ENCODE assay signal across 33 mouse cellular contexts in the genomic region with DNA sequence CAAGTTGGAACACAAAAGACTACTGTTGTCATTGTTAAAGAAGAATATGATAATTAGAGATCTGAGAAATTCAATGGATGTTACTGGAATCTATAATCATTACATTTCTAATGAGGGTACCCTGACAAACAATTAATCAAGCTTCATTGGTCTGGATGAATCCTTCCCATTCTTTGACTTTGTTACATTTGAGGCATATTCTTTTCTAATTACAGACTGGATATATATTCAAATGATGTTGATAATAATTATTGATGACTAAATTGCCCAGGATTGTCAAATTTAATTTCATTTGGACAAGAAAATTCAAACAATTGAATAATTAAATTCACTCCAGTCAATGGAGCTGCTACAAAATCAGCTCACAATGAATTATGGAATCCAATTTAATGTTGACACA.
"Had no signal": no experiment of that assay in that cellular context is flagged by ENCODE, and none has a peak within 500 bp of the region (broad histone marks: within the 10 kb centered on the region; RNA-seq: fewer than 3 reads in every experiment).

No protein-coding gene starts in this region.

- H3K27ac ChIP-seq: heart, embryonic 10.5 days; heart, embryonic 13.5 days; heart, embryonic 15.5 days; hindbrain, embryonic 10.5 days; hindbrain, embryonic 13.5 days; hindbrain, embryonic 14.5 days; hindbrain, embryonic 15.5 days; hindbrain, postnatal 0 days; intestine, embryonic 15.5 days; kidney, embryonic 15.5 days; kidney, postnatal 0 days; layer of hippocampus, adult 2 months had no signal

- H3K4me3 ChIP-seq: heart, embryonic 10.5 days; heart, embryonic 12.5 days; heart, embryonic 13.5 days; heart, embryonic 15.5 days; hindbrain, embryonic 10.5 days; hindbrain, embryonic 13.5 days; hindbrain, embryonic 15.5 days; intestine, embryonic 15.5 days; kidney, embryonic 15.5 days; layer of hippocampus, adult 2 months had no signal

- H3K9ac ChIP-seq: heart, embryonic 12.5 days; heart, embryonic 13.5 days; heart, embryonic 15.5 days; hindbrain, embryonic 13.5 days; hindbrain, embryonic 14.5 days; hindbrain, embryonic 15.5 days; intestine, embryonic 15.5 days; kidney, embryonic 15.5 days had no signal

- H3K4me2 ChIP-seq: heart, embryonic 11.5 days; heart, embryonic 12.5 days; heart, embryonic 13.5 days; heart, embryonic 15.5 days; hindbrain, embryonic 13.5 days; hindbrain, embryonic 14.5 days; hindbrain, embryonic 15.5 days; intestine, embryonic 15.5 days; kidney, embryonic 15.5 days had no signal

- H3K27me3 ChIP-seq: heart, embryonic 12.5 days; heart, embryonic 13.5 days; heart, embryonic 15.5 days; hindbrain, embryonic 13.5 days; hindbrain, embryonic 15.5 days; intestine, embryonic 15.5 days; kidney, embryonic 15.5 days had no signal

- DNase-seq: heart, postnatal 10 days; heart, postnatal 14 days; heart, postnatal 36 days; kidney, adult 11 months; kidney, adult 18-20 months; kidney, adult 2 months; kidney, adult 8-10 months; kidney, adult 9 months; kidney, postnatal 10 days; kidney, postnatal 14 days; kidney, postnatal 25 days; kidney, postnatal 36 days; kidney, postnatal 4 days; layer of hippocampus, adult 9-11 months; layer of hippocampus, postnatal 36 days had no signal

- H3K9me3 ChIP-seq: heart, embryonic 10.5 days; heart, embryonic 12.5 days; heart, embryonic 13.5 days; heart, embryonic 15.5 days; hindbrain, embryonic 10.5 days; hindbrain, embryonic 13.5 days; hindbrain, embryonic 15.5 days; intestine, embryonic 15.5 days; kidney, embryonic 15.5 days had no signal

- ATAC-seq: hindbrain, embryonic 16.5 days; hindbrain, postnatal 0 days; inflammation-experienced regulatory T-cells, adult 6 months; intestine, embryonic 15.5 days; intestine, embryonic 16.5 days; intestine, postnatal 0 days had no signal

- H3K4me1 ChIP-seq: heart, embryonic 10.5 days; heart, embryonic 12.5 days; heart, embryonic 13.5 days; heart, embryonic 15.5 days; hindbrain, embryonic 10.5 days; hindbrain, embryonic 13.5 days; hindbrain, embryonic 15.5 days; intestine, embryonic 15.5 days; kidney, embryonic 15.5 days had no signal

- H3K36me3 ChIP-seq: heart, embryonic 10.5 days; heart, embryonic 12.5 days; heart, embryonic 13.5 days; heart, embryonic 15.5 days; hindbrain, embryonic 10.5 days; hindbrain, embryonic 13.5 days; hindbrain, embryonic 15.5 days; intestine, embryonic 15.5 days; kidney, embryonic 15.5 days had no signal
